Mouse (Mus musculus): ENCODE data around the gene Ampd3. TPM values are rescaled to one million over a fixed set of nuclear protein-coding genes. Genes with fewer than 3 reads are reported as not detected.

Gene Ampd3
- polyA plus RNA-seq, 1 experiment = 6.9 TPM

DNA sequence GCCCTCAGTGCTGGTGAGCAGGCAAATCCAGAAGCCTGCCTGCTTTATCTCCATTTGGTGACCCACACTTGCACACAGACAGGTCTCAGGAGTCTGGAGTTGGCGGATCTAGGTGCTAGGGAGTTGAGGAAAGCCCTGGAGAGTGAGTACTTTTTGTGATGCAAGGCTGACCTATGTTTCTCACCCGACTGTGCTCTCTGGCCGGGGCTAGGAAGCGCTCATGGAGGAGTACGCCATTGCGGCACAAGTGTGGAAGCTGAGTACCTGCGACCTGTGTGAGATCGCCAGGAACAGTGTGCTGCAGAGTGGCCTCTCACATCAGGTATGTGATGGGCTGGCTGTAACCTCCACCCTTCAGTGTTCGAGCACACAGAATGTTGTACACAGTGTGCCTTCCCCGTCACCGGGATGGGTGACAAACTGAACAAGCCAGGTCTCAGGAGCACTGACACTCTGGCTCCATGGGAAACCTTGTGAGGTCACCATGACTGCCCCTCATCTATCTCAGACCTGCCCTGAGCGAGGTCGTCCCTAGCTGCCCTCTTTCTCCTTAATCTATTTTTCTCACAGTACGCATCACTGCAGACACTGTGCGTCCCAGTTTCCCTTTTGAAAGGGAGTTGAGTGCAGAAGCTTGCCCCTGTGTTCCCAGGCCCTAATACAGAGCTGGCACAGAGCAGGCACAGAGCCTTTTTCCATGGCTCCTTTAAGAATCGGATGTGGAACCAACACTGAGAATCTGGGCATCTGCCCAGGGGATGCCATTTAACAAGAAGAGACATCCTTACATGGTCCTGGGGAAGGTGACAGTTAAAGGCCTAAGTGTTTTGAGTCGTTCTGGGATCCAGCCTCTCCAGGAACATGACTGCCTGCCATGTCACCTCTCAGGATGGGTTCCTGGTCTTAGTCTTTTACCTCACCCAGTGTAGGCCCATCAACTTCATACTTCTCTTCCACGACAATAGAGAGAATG lies 41.9 kb downstream of the Ampd3 start:
- TF ChIP-seq POLR2A (IDR thresholded peaks at IDR 0.05; ENCODE audit: low read depth, low read length) (no peak), CTCF (IDR thresholded peaks at IDR 0.05; ENCODE audit: extremely low read depth, insufficient read length, insufficient replicate concordance, low read depth, low read length) (no peak)
- 88% methylated on average over 18 of the region's 18 CpGs for WGBS
- H3K36me3 ChIP-seq (ENCODE audit: control insufficient read depth, insufficient read depth, low read length) = peaks cover 30% of the 10 kb centered on the region
- H3K4me3 ChIP-seq (ENCODE audit: low read depth, low read length) = no peak overlapping the region
- H3K27me3 ChIP-seq (ENCODE audit: control insufficient read depth, insufficient read depth, low read length) = no peaks in the 10 kb centered on the region
- no peak overlapping the region for H3K27ac ChIP-seq (ENCODE audit: insufficient read depth, low read depth, low read length)
- H3K4me1 ChIP-seq (ENCODE audit: control insufficient read depth, insufficient read depth, insufficient read length, low read length) = no peaks in the 10 kb centered on the region

DNA sequence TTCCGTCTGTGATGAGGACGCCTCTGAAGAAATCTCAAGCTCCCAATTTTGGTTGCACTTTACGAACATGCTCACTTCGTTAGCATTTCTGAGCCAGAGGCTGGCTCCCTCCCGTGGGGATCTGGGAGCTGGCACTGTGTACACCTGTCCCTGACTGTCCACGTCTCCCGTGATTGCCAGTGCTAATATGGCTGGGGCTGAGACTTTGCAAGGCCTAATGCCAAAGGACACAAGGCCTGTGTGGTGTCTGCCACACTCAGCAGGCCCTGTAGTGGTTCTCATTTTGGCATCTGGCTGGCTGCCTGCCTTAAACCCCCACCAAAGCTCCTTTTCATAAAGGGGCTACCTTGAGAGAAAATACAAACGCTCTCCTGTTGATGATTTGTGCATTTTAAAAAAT lies 43.0 kb downstream of the Ampd3 start:
- WGBS = 88% methylated on average over 8 of the region's 8 CpGs
- no peak for TF ChIP-seq CTCF (IDR thresholded peaks at IDR 0.05; ENCODE audit: extremely low read depth, insufficient read length, insufficient replicate concordance, low read depth, low read length)
- TF ChIP-seq POLR2A (IDR thresholded peaks at IDR 0.05; ENCODE audit: low read depth, low read length) = no peak

DNA sequence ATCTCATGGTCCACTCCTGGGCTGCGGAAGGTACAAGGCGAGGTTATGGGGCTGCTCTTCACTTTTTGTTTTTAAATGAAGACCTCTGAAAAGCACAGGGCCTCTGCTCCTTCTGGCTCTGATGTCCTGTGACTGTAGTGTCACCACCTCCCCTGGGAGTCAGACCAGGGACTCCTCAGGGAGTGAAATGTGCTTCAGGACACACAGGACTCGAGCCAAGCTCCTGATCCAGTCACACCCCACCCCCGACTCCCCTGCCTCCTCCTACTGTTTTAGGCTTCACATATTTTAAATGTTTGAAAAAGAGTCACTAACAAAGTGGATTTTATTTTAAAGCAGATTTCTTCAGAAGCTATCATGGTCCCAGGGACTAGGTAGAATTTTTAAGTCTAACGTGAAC lies 43.5 kb downstream of the Ampd3 start:
- Histone ChIP-seq H3K27me3 (ENCODE audit: control insufficient read depth, insufficient read depth, low read length) (no peaks in the 10 kb centered on the region), H3K4me3 (ENCODE audit: low read depth, low read length) (no peak overlapping the region), H3K27ac (ENCODE audit: insufficient read depth, low read depth, low read length) (no peak overlapping the region), H3K36me3 (ENCODE audit: control insufficient read depth, insufficient read depth, low read length) (peaks cover 31% of the 10 kb centered on the region), H3K4me1 (ENCODE audit: control insufficient read depth, insufficient read depth, insufficient read length, low read length) (no peaks in the 10 kb centered on the region)
- WGBS = 87% methylated on average over 5 of the region's 5 CpGs
- no peak for TF ChIP-seq CTCF (IDR thresholded peaks at IDR 0.05; ENCODE audit: extremely low read depth, insufficient read length, insufficient replicate concordance, low read depth, low read length)
- TF ChIP-seq POLR2A (IDR thresholded peaks at IDR 0.05; ENCODE audit: low read depth, low read length) = no peak

More for the DNA sequence above, 43.0 kb downstream of the Ampd3 start:
- H3K4me1 ChIP-seq (ENCODE audit: control insufficient read depth, insufficient read depth, insufficient read length, low read length) = no peaks in the 10 kb centered on the region
- H3K27ac ChIP-seq (ENCODE audit: insufficient read depth, low read depth, low read length) = no peak overlapping the region
- H3K36me3 ChIP-seq (ENCODE audit: control insufficient read depth, insufficient read depth, low read length) = peaks cover 31% of the 10 kb centered on the region
- no peaks in the 10 kb centered on the region for H3K27me3 ChIP-seq (ENCODE audit: control insufficient read depth, insufficient read depth, low read length)
- no peak overlapping the region for H3K4me3 ChIP-seq (ENCODE audit: low read depth, low read length)

DNA sequence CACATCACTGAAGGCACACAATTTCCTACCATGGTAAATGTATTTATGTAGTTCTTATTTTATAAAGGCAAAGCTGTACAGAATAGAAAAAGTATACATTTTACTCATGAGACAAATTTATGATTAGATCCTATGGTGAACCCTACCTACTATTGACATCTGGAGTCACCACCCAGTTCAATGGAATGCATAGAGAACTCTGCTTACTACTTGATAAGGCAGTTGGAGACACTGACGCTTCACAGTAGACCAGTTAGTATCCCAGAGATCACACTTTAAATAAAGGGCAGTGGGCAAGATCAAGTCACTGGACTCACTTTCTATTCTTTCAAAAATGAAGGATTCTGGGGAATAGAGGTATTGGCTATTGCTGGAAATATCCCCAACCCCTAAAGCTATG lies 46.0 kb downstream of the Ampd3 start:
- H3K4me3 ChIP-seq (ENCODE audit: low read depth, low read length) = no peak overlapping the region
- H3K4me1 ChIP-seq (ENCODE audit: control insufficient read depth, insufficient read depth, insufficient read length, low read length) = no peaks in the 10 kb centered on the region; the same call in 1 of the 2 replicates
- H3K36me3 ChIP-seq (ENCODE audit: control insufficient read depth, insufficient read depth, low read length) = peaks cover 35% of the 10 kb centered on the region
- TF ChIP-seq CTCF (IDR thresholded peaks at IDR 0.05; ENCODE audit: extremely low read depth, insufficient read length, insufficient replicate concordance, low read depth, low read length) (no peak), POLR2A (IDR thresholded peaks at IDR 0.05; ENCODE audit: low read depth, low read length) (no peak)
- 94% methylated on average over 1 of the region's 1 CpGs for WGBS
- H3K27ac ChIP-seq (ENCODE audit: insufficient read depth, low read depth, low read length) = no peak overlapping the region
- H3K27me3 ChIP-seq (ENCODE audit: control insufficient read depth, insufficient read depth, low read length) = no peaks in the 10 kb centered on the region

DNA sequence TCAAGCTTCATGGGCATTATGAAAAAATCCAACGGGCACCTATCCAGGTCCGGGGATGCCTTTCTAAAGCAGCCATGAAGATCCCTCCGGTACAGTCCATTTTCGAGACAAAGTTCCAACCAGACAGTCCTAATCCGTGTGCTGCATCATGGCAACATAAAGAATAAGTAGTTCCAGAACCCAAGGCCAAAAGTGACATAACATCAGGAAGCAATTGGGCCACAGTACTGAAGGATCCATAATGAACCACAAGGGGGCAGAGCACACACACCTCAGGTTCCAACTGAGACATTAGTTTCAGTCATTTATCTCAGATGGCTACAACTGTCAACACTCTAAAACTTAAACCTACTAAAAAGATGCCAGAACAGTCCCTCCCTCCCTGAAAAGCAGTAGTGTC lies 48.0 kb downstream of the Ampd3 start:
- no peak overlapping the region for H3K4me3 ChIP-seq (ENCODE audit: low read depth, low read length)
- WGBS = 66% methylated on average over 5 of the region's 5 CpGs
- TF ChIP-seq POLR2A (IDR thresholded peaks at IDR 0.05; ENCODE audit: low read depth, low read length) (no peak), CTCF (IDR thresholded peaks at IDR 0.05; ENCODE audit: extremely low read depth, insufficient read length, insufficient replicate concordance, low read depth, low read length) (no peak; the same call in 1 of the 2 replicates)
- H3K27ac ChIP-seq (ENCODE audit: insufficient read depth, low read depth, low read length) = no peak overlapping the region
- no peaks in the 10 kb centered on the region; the same call in 1 of the 2 replicates for H3K4me1 ChIP-seq (ENCODE audit: control insufficient read depth, insufficient read depth, insufficient read length, low read length)
- peaks cover 32% of the 10 kb centered on the region for H3K36me3 ChIP-seq (ENCODE audit: control insufficient read depth, insufficient read depth, low read length)
- no peaks in the 10 kb centered on the region for H3K27me3 ChIP-seq (ENCODE audit: control insufficient read depth, insufficient read depth, low read length)

DNA sequence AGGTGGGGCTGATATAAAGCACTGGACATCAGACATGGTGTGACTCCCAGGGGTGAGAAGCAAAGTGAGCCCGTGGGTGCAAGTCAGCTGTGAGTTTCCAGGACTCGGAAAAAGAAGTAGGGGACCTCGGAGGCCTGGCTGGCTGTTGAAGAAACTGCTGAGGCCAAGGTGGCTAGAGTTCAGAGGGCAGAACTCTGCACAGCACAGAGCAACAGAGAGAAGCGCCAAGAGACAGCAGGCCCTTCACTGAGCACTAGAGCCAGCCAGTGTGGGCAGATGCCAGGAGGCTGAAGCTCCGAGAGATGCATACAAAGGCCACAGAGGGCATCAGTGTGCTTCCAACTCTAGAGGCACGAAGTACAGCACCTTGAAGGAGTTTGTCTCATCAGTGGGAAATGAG lies 50.2 kb downstream of the Ampd3 start:
- TF ChIP-seq POLR2A (IDR thresholded peaks at IDR 0.05; ENCODE audit: low read depth, low read length) = no peak
- no peak for TF ChIP-seq CTCF (IDR thresholded peaks at IDR 0.05; ENCODE audit: extremely low read depth, insufficient read length, insufficient replicate concordance, low read depth, low read length)
- H3K27me3 ChIP-seq (ENCODE audit: control insufficient read depth, insufficient read depth, low read length) = no peaks in the 10 kb centered on the region
- H3K4me1 ChIP-seq (ENCODE audit: control insufficient read depth, insufficient read depth, insufficient read length, low read length) = no peaks in the 10 kb centered on the region; the same call in 1 of the 2 replicates
- no peak overlapping the region for H3K27ac ChIP-seq (ENCODE audit: insufficient read depth, low read depth, low read length)
- no peak overlapping the region for H3K4me3 ChIP-seq (ENCODE audit: low read depth, low read length)
- WGBS = 54% methylated on average over 6 of the region's 6 CpGs
- peaks cover 32% of the 10 kb centered on the region for H3K36me3 ChIP-seq (ENCODE audit: control insufficient read depth, insufficient read depth, low read length)

DNA sequence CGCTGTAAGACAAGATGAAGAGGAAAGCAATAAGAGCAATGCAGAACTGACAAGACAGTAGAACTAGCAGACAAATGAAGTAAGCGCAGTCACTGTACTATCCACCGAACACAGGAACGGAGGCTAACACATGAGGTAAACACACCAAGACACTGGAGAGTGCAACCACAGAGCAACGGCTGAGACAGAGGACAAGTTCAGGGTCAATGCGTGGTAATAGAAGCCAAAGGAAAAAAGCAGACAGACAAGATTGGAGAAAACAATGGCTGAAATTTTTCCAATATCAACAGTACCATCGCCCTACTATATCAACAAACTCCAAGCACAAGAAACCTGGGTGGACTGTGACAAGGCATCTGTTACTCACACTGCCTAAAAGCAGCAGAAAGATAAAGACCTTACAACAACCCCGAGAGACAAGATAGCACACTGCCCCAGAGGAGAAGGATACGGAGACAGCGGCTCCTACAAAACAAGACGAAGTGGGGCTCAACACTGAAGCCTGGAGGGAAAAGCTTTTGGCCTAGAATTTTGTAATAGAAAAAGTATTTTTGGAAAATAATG lies 50.9 kb downstream of the Ampd3 start:
- peaks cover 37% of the 10 kb centered on the region for H3K36me3 ChIP-seq (ENCODE audit: control insufficient read depth, insufficient read depth, low read length)
- no peaks in the 10 kb centered on the region for H3K27me3 ChIP-seq (ENCODE audit: control insufficient read depth, insufficient read depth, low read length)
- 49% methylated on average over 11 of the region's 11 CpGs for WGBS
- TF ChIP-seq POLR2A (IDR thresholded peaks at IDR 0.05; ENCODE audit: low read depth, low read length) (no peak), CTCF (IDR thresholded peaks at IDR 0.05; ENCODE audit: extremely low read depth, insufficient read length, insufficient replicate concordance, low read depth, low read length) (no peak)
- H3K27ac ChIP-seq (ENCODE audit: insufficient read depth, low read depth, low read length) = no peak overlapping the region
- H3K4me3 ChIP-seq (ENCODE audit: low read depth, low read length) = no peak overlapping the region
- H3K4me1 ChIP-seq (ENCODE audit: control insufficient read depth, insufficient read depth, insufficient read length, low read length) = no peaks in the 10 kb centered on the region; the same call in 1 of the 2 replicates

All from small intestine, adult 2 months (tissue).